Mouse (Mus musculus) liver, embryonic 14.5 days (tissue): Measurements from ENCODE around the gene Ptcra.

ENCODE experiments used
- CTCF ChIP-seq: IDR thresholded peaks from 2 replicates; pipeline ENCODE4 v1.5.1; 2016; ENCODE audit warnings: antibody characterized with exemption, low read depth, control low read depth
- EP300 ChIP-seq: IDR thresholded peaks from 2 replicates; pipeline ENCODE4 v1.6.1; 2016; ENCODE audit warnings: antibody characterized with exemption, low read depth

GRCm38 (mm10) chr17:46724477-46725084, 38.9 kb downstream of the Ptcra start:
- TF ChIP-seq EP300 (no peak), CTCF (no peak)
